Mouse (Mus musculus) frontal cortex, postnatal 25 days (tissue): ENCODE measurements around the gene Gm10203.

ENCODE experiments used
- DNase-seq, 2 experiments: peaks; one replicate each; pipeline ENCODE4 v3.0.0; 2022; ENCODE audit warnings: low spot score in 2 of 2

Gm10203 gene

GRCm38 (mm10) chr6:149179064-149179463, 49.1 kb downstream of the Gm10203 start:
- no peak for DNase-seq
